Mouse (Mus musculus): ENCODE results near the gene Narfl. TPM values are rescaled to one million over a fixed set of nuclear protein-coding genes. Genes with fewer than 3 reads are reported as not detected.

The Narfl gene
- polyA plus RNA-seq, 1 experiment from 2014 or later: 25.1 TPM

- no peak for ATAC-seq (ENCODE audit: low FRiP score)
- 90% methylated on average over 4 of the region's 4 CpGs for WGBS
- H3K4me2 ChIP-seq (replicated peaks): no peak overlapping the region
Observed at GRCm38 (mm10) chr17:25748238-25748637, 25.3 kb upstream of the Narfl start.

GRCm38 (mm10) chr17:25749314-25749713 lies 24.3 kb upstream of the Narfl start:
- H3K27me3 ChIP-seq: peaks cover 3% of the 10 kb centered on the region; the same call in 1 of the 2 replicates
- no peak for ATAC-seq (ENCODE audit: low FRiP score)
- H3K36me3 ChIP-seq: no peaks in the 10 kb centered on the region
- WGBS: 88% methylated on average over 6 of the region's 6 CpGs
- peaks cover 6% of the 10 kb centered on the region; the same call in 1 of the 2 replicates for H3K4me1 ChIP-seq
- H3K4me2 ChIP-seq (replicated peaks): no peak overlapping the region
- H3K9ac ChIP-seq: no peak overlapping the region
- no peak overlapping the region for H3K27ac ChIP-seq
- no peak overlapping the region for H3K4me3 ChIP-seq
- H3K9me3 ChIP-seq (replicated peaks): no peaks in the 10 kb centered on the region

More at GRCm38 (mm10) chr17:25748238-25748637, 25.3 kb upstream of the Narfl start:
- H3K9ac ChIP-seq: no peak overlapping the region
- H3K4me1 ChIP-seq: peaks cover 6% of the 10 kb centered on the region; the same call in 1 of the 2 replicates
- peaks cover 3% of the 10 kb centered on the region; the same call in 1 of the 2 replicates for H3K27me3 ChIP-seq
- H3K36me3 ChIP-seq: no peaks in the 10 kb centered on the region
- no peak overlapping the region for H3K27ac ChIP-seq
- H3K4me3 ChIP-seq: no peak overlapping the region
- no peaks in the 10 kb centered on the region for H3K9me3 ChIP-seq (replicated peaks)

GRCm38 (mm10) chr17:25751446-25751845 lies 22.1 kb upstream of the Narfl start:
- no peaks in the 10 kb centered on the region for H3K9me3 ChIP-seq (replicated peaks)
- 0 out of 2 replicates have a peak overlapping the region, but pooled peaks have one; percentile 13 for H3K9ac ChIP-seq
- H3K27ac ChIP-seq: no peak overlapping the region
- WGBS: 73% methylated on average over 5 of the region's 5 CpGs
- H3K36me3 ChIP-seq: no peaks in the 10 kb centered on the region
- peaks cover 6% of the 10 kb centered on the region; the same call in 1 of the 2 replicates for H3K4me1 ChIP-seq
- H3K4me2 ChIP-seq (replicated peaks): no peak overlapping the region
- H3K4me3 ChIP-seq: no peak overlapping the region
- ATAC-seq (ENCODE audit: low FRiP score): no peak
- H3K27me3 ChIP-seq: 0 out of 2 replicates have a peak, but pooled peaks cover 1% of the 10 kb centered on the region

- H3K4me3 ChIP-seq: no peak within 1 kb of the TSS
- H3K4me1 ChIP-seq: peaks cover 6% of the 10 kb centered on the region; the same call in 1 of the 2 replicates
- no peaks in the 10 kb centered on the region for H3K36me3 ChIP-seq
- H3K27ac ChIP-seq: no peak within 1 kb of the TSS
- H3K9me3 ChIP-seq (replicated peaks): no peaks in the 10 kb centered on the region
- H3K9ac ChIP-seq: no peak within 1 kb of the TSS
- H3K27me3 ChIP-seq: 0 out of 2 replicates have a peak, but pooled peaks cover 8% of the 10 kb centered on the region
- no peak for ATAC-seq (ENCODE audit: low FRiP score)
- H3K4me2 ChIP-seq (replicated peaks): no peak within 1 kb of the TSS
- WGBS: 85% methylated on average over 9 of the region's 9 CpGs
Observed at GRCm38 (mm10) chr17:25754241-25754640, 19.3 kb upstream of the Narfl start, which contains the start of gene Msln. TSS of gene Msln (minus strand) at chr17:25754378.

- H3K4me2 ChIP-seq (replicated peaks): no peak overlapping the region
- H3K9me3 ChIP-seq (replicated peaks): no peaks in the 10 kb centered on the region
- H3K9ac ChIP-seq: no peak overlapping the region
- no peak overlapping the region for H3K27ac ChIP-seq
- H3K4me3 ChIP-seq: no peak overlapping the region
- no peak for ATAC-seq (ENCODE audit: low FRiP score)
- peaks cover 6% of the 10 kb centered on the region; the same call in 1 of the 2 replicates for H3K4me1 ChIP-seq
- H3K27me3 ChIP-seq: 0 out of 2 replicates have a peak, but pooled peaks cover 9% of the 10 kb centered on the region
- WGBS: 84% methylated on average over 4 of the region's 4 CpGs
- no peaks in the 10 kb centered on the region for H3K36me3 ChIP-seq
Observed at GRCm38 (mm10) chr17:25755086-25755485, 18.5 kb upstream of the Narfl start.

GRCm38 (mm10) chr17:25755627-25756377 lies 17.8 kb upstream of the Narfl start:
- Histone ChIP-seq H3K9ac (no peak overlapping the region), H3K36me3 (no peaks in the 10 kb centered on the region), H3K4me2 (replicated peaks) (no peak overlapping the region), H3K9me3 (replicated peaks) (no peaks in the 10 kb centered on the region), H3K27me3 (0 out of 2 replicates have a peak, but pooled peaks cover 9% of the 10 kb centered on the region), H3K4me3 (no peak overlapping the region), H3K27ac (no peak overlapping the region), H3K4me1 (peaks cover 6% of the 10 kb centered on the region; the same call in 1 of the 2 replicates)
- ATAC-seq (ENCODE audit: low FRiP score): no peak
- WGBS: 51% methylated on average over 4 of the region's 4 CpGs

GRCm38 (mm10) chr17:25756378-25757242 lies 17.0 kb upstream of the Narfl start:
- ATAC-seq (ENCODE audit: low FRiP score): no peak
- 84% methylated on average over 9 of the region's 9 CpGs for WGBS

GRCm38 (mm10) chr17:25757691-25758090 lies 15.9 kb upstream of the Narfl start:
- Histone ChIP-seq H3K4me2 (replicated peaks) (no peak overlapping the region), H3K27me3 (0 out of 2 replicates have a peak, but pooled peaks cover 9% of the 10 kb centered on the region), H3K9ac (no peak overlapping the region), H3K4me3 (no peak overlapping the region), H3K4me1 (no peaks in the 10 kb centered on the region), H3K27ac (no peak overlapping the region), H3K36me3 (no peaks in the 10 kb centered on the region), H3K9me3 (replicated peaks) (no peaks in the 10 kb centered on the region)
- WGBS: 72% methylated on average over 3 of the region's 3 CpGs
- ATAC-seq (ENCODE audit: low FRiP score): no peak

More at GRCm38 (mm10) chr17:25756378-25757242, 17.0 kb upstream of the Narfl start:
- H3K9me3 ChIP-seq (replicated peaks): no peaks in the 10 kb centered on the region
- no peaks in the 10 kb centered on the region for H3K36me3 ChIP-seq
- H3K4me3 ChIP-seq: no peak overlapping the region
- no peak overlapping the region for H3K9ac ChIP-seq
- H3K27ac ChIP-seq: no peak overlapping the region
- 0 out of 2 replicates have a peak, but pooled peaks cover 9% of the 10 kb centered on the region for H3K27me3 ChIP-seq
- H3K4me2 ChIP-seq (replicated peaks): no peak overlapping the region
- peaks cover 3% of the 10 kb centered on the region; the same call in 1 of the 2 replicates for H3K4me1 ChIP-seq

- Histone ChIP-seq H3K9ac (no peak overlapping the region), H3K27me3 (0 out of 2 replicates have a peak, but pooled peaks cover 9% of the 10 kb centered on the region), H3K27ac (no peak overlapping the region), H3K4me3 (no peak overlapping the region), H3K4me1 (no peaks in the 10 kb centered on the region), H3K4me2 (replicated peaks) (no peak overlapping the region), H3K36me3 (no peaks in the 10 kb centered on the region), H3K9me3 (replicated peaks) (no peaks in the 10 kb centered on the region)
- WGBS: 80% methylated on average over 8 of the region's 8 CpGs
- ATAC-seq (ENCODE audit: low FRiP score): no peak
Observed at GRCm38 (mm10) chr17:25760148-25760547, 13.4 kb upstream of the Narfl start.

- H3K36me3 ChIP-seq: no peaks in the 10 kb centered on the region
- 39% methylated on average over 4 of the region's 4 CpGs for WGBS
- no peak for ATAC-seq (ENCODE audit: low FRiP score)
- H3K4me2 ChIP-seq (replicated peaks): no peak overlapping the region
- H3K27me3 ChIP-seq: 0 out of 2 replicates have a peak, but pooled peaks cover 7% of the 10 kb centered on the region
- no peak overlapping the region for H3K27ac ChIP-seq
- no peaks in the 10 kb centered on the region for H3K9me3 ChIP-seq (replicated peaks)
- 0 out of 2 replicates have a peak, but pooled peaks cover 2% of the 10 kb centered on the region for H3K4me1 ChIP-seq
- peak overlapping the region; percentile 27; the same call in 1 of the 2 replicates for H3K9ac ChIP-seq
- no peak overlapping the region for H3K4me3 ChIP-seq
Observed at GRCm38 (mm10) chr17:25761561-25761970, 12.0 kb upstream of the Narfl start.

- Histone ChIP-seq H3K9me3 (replicated peaks) (no peaks in the 10 kb centered on the region), H3K4me3 (no peak overlapping the region), H3K9ac (no peak overlapping the region), H3K4me2 (replicated peaks) (no peak overlapping the region), H3K27me3 (peaks cover 12% of the 10 kb centered on the region; the same call in 1 of the 2 replicates), H3K27ac (no peak overlapping the region), H3K4me1 (0 out of 2 replicates have a peak, but pooled peaks cover 2% of the 10 kb centered on the region), H3K36me3 (no peaks in the 10 kb centered on the region)
- 34% methylated on average over 3 of the region's 3 CpGs for WGBS
- ATAC-seq (ENCODE audit: low FRiP score): no peak
Observed at GRCm38 (mm10) chr17:25762591-25762990, 11.0 kb upstream of the Narfl start.

GRCm38 (mm10) chr17:25765886-25766285 lies 7.7 kb upstream of the Narfl start:
- H3K4me3 ChIP-seq: no peak overlapping the region
- ATAC-seq (ENCODE audit: low FRiP score): peak; percentile 58
- no peak overlapping the region for H3K27ac ChIP-seq
- WGBS: 49% methylated on average over 5 of the region's 5 CpGs
- 0 out of 2 replicates have a peak, but pooled peaks cover 2% of the 10 kb centered on the region for H3K4me1 ChIP-seq
- no peaks in the 10 kb centered on the region for H3K9me3 ChIP-seq (replicated peaks)
- no peak overlapping the region for H3K9ac ChIP-seq
- H3K36me3 ChIP-seq: no peaks in the 10 kb centered on the region
- no peak overlapping the region for H3K4me2 ChIP-seq (replicated peaks)
- peaks cover 26% of the 10 kb centered on the region for H3K27me3 ChIP-seq

All from hindbrain, embryonic 12.5 days (tissue).